Mouse (Mus musculus): ENCODE measurements at regions not wholly inside any gene's neighbourhood (a gene's known extent, or its start where the extent isn't known, plus 50 kb on each side); places are given as distances from the start of the nearest gene placed in this dataset.

DNA sequence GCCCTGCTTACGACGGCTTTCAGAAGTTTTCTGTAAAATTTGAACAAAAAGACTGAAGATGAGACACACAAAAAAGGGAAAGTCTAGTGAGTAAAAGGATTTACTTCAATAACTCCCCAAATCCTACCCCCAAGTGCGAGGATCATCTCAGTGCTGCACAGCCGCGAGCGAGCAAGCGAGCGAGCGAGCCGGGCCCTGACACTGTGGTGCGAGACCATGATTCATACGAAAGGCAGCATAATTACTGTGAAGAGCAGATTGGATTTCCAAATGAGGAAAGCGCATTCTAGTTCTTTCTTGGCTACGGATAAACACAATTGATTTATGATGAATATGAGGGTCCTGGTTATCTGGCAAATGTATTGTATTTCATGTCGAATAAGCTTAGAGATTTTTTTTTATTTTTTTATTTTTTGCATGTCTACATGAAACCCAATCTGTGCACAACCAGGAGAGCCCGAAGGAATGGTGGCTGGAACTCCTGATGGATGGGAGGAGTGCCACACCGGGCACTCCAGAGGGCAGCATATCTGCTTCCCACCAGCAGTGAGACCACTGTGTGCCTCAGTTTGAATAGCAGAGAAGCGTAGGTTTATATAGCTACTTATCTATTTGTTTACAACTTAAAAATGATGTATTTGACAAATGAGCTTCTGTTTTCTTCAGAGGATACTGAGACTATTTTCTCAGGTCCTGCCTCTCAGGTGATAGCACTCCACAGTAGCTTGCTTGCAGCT is 106.9 kb upstream of the Fam241a start:
- no peak for DNase-seq (ENCODE audit: low spot score in 2 of 2)

DNA sequence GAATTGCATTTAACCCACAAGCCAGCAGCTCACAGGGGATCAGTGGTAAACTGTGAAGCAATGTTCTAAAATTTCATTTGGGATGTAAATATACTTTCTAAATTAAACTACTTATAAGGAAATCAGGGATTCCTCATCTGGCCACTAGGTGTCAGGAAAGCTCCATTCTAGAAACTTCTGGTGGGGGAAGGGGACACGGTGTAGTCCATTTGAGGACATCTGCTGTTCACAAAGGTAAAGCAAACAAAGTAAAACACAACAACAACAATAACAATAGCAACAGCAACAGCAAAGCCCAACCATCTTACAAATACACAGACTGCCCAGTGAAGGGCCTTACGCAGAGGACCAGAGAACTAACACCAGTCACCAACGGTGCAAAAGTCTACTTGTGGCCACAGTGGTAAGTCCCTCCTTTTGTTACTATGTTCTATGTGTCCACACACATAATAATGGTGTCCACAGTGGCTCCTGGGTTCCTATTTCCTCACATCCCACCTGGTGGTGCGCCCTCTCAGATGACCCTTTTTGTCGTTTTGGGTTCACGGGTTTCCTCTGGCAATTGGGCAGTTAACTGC is 105.9 kb upstream of the Fam241a start:
- peak in 1 of 2 experiments; percentile 7 for DNase-seq (ENCODE audit: low spot score in 2 of 2)

GRCm38 (mm10) chr3:127995678-127996077 is 99.6 kb upstream of the Fam241a start:
- DNase-seq (ENCODE audit: low spot score in 2 of 2): no peak

DNA sequence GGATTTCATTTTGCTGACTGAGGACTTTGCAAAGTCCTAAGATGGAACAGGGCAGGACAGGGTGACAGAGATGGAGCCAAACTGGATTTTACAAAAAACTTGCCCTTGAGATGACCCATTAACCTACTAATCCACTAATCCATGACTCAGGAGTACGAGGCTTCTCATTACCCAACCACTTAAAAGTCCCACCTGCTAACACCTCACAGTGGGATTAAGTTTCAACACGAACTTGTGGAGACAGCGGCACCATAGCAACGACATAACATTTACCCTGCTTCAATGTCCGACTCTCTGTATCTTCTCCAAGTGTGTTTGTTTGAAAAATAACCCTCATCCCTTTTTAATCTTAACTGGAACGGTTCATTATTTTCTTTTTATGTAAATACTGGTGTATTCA is 91.5 kb upstream of the Fam241a start:
- DNase-seq (ENCODE audit: low spot score in 2 of 2): no peak

- no peak for DNase-seq (ENCODE audit: low spot score in 2 of 2)
Observed at GRCm38 (mm10) chr3:127985165-127985564, 89.0 kb upstream of the Fam241a start.

GRCm38 (mm10) chr3:127977240-127977639 is 81.1 kb upstream of the Fam241a start:
- DNase-seq (ENCODE audit: low spot score in 2 of 2): no peak

GRCm38 (mm10) chr3:127970891-127971290 is 74.8 kb upstream of the Fam241a start:
- peak in 1 of 2 experiments; percentile 50 for DNase-seq (ENCODE audit: low spot score in 2 of 2)

- DNase-seq (ENCODE audit: low spot score in 2 of 2): no peak
Observed at GRCm38 (mm10) chr3:127967170-127967569, 71.0 kb upstream of the Fam241a start.

- DNase-seq (ENCODE audit: low spot score in 2 of 2): no peak
Observed at GRCm38 (mm10) chr3:127966214-127966613, 70.1 kb upstream of the Fam241a start.

GRCm38 (mm10) chr3:127958919-127959684 is 63.0 kb upstream of the Fam241a start:
- DNase-seq (ENCODE audit: low spot score in 2 of 2): no peak

GRCm38 (mm10) chr3:127954856-127955255 is 58.7 kb upstream of the Fam241a start:
- DNase-seq (ENCODE audit: low spot score in 2 of 2): no peak

- DNase-seq (ENCODE audit: low spot score in 2 of 2): peak in 1 of 2 experiments; percentile 20
Observed at GRCm38 (mm10) chr3:127953610-127954009, 57.5 kb upstream of the Fam241a start.

DNA sequence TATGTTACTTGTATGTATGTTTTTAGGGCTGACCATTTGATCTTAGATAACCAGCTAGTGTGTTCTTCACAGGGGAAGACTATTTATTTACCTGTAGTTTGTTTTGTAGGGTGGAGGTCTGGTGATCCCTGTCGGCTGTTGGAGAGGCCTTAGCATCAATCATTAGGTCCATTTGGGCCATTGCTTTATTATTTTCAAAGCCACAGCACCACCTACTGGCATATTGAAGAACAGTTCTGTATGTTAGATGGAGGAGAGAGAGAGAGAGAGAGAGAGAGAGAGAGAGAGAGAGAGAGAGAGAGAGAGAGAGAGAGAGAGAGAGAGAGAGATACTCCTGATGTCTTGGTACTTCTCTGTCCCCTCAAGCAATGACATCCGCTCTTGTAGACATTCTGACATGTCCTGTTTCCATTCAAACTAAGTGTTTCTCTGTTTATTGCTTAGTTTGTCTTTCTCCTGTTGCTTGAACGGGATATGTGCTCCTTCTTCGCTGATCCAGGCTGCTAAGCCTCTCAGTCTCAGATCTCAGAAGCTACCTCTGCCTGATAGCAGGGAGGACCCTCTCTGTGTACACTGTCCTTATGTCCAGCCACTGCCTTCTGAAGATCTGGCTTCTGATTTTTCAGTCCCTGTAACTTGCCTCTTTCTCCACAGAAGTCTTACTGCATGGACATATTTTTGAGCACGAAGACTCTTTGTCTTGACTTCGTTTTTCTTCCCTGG is 52.9 kb upstream of the Fam241a start:
- no peak for DNase-seq (ENCODE audit: low spot score in 2 of 2)

DNA sequence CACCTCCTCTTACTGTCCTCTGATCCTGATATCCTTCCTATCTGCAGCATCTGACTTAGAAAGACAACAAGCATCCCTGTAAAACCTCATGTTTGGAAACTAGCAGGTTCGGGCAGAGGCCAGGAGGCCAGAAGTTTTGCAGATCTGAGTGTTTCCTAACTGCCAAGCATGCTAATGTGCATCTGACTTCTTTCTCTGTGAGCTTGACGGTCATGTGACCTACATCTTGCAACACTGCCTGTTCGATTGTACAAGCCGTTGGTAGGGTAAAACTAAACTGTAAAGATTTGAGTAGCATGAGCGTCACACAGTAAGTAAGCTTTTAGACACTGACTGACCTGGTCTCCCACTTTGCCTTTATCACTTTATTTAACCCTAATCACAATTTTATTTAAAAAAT is 52.2 kb upstream of the Fam241a start:
- DNase-seq (ENCODE audit: low spot score in 2 of 2): no peak

Data from left cerebral cortex, adult 8-10 months (tissue).